Mouse (Mus musculus) embryonic facial prominence, embryonic 11.5 days (tissue): ENCODE measurements around the gene Bcl2l13. TPM values are rescaled to one million over a fixed set of nuclear protein-coding genes. Genes with fewer than 3 reads are reported as not detected.

Experiments
- ATAC-seq: fragments of 200-750 bp; cut with Nextera tagmentation; replicated peaks from 2 replicates; pipeline ENCODE4 v1.8.0; 2017; ENCODE audit warnings: low read depth; ENCODE audit not compliant: insufficient number of reproducible peaks, low FRiP score, low TSS enrichment
- DNase-seq: peaks from one replicate; pipeline ENCODE4 v3.0.0-alpha.2; 2015; ENCODE audit warnings: low spot score
- H3K27ac ChIP-seq: fragments of 300-500 bp; sonication (generic); replicated peaks from 2 replicates; pipeline ENCODE4 v1.5.1; 2014; ENCODE audit warnings: mild to moderate bottlenecking, low read depth, low read length, control low read depth
- H3K27me3 ChIP-seq: fragments of 300-500 bp; sonication (generic); 2 replicates; pipeline ENCODE4 v1.6.1; 2014; ENCODE audit warnings: mild to moderate bottlenecking, low read length, moderate library complexity, mixed read lengths; ENCODE audit not compliant: control insufficient read depth, insufficient read depth
- H3K36me3 ChIP-seq: fragments of 300-500 bp; sonication (generic); replicated peaks from 2 replicates; pipeline ENCODE4 v1.6.1; 2014; ENCODE audit warnings: low read depth, mild to moderate bottlenecking, low read length, moderate library complexity, mixed read lengths; ENCODE audit not compliant: control insufficient read depth, insufficient read depth
- H3K4me1 ChIP-seq: fragments of 300-500 bp; sonication (generic); 2 replicates; pipeline ENCODE4 v1.6.1; 2014; ENCODE audit warnings: low read length, mixed read lengths; ENCODE audit not compliant: control insufficient read depth, insufficient read depth
- H3K4me2 ChIP-seq: fragments of 300-500 bp; sonication (generic); 2 replicates; pipeline ENCODE4 v1.6.1; 2014; ENCODE audit warnings: low read depth, mild to moderate bottlenecking, control low read depth, low read length, moderate library complexity
- H3K4me3 ChIP-seq: fragments of 300-500 bp; sonication (generic); 2 replicates; pipeline ENCODE4 v1.5.1; 2014; ENCODE audit warnings: low read depth, low read length, control low read depth
- H3K9ac ChIP-seq: fragments of 300-500 bp; sonication (generic); replicated peaks from 2 replicates; pipeline ENCODE4 v1.6.1; 2014; ENCODE audit warnings: mild to moderate bottlenecking, control low read depth, low read length
- H3K9me3 ChIP-seq: fragments of 300-500 bp; sonication (generic); replicated peaks from 2 replicates; pipeline ENCODE4 v1.6.1; 2016; ENCODE audit warnings: mild to moderate bottlenecking, low read length, inconsistent platforms, mixed read lengths; ENCODE audit not compliant: control insufficient read depth
- WGBS: fragments of 180-500 bp; shearing (Covaris S2); extraction: QIAGEN DNeasy Blood & Tissue Kit; methylation state at CpG from one replicate; pipeline ENCODE4 v1.1.7; 2014; 5-methylcytosine and 5-hydroxymethylcytosine counted together
- polyA plus RNA-seq: library from polyadenylated mRNA; unstranded; fragments of >200 nt; fragmentation: Nextera tagmentation; extraction: Ambion mirVana; gene quantifications from 2 replicates; pipeline ENCODE4 v1.2.1, GENCODE M21; 2014

Bcl2l13 gene
- polyA plus RNA-seq, 1 experiment from 2014 or later = 40.1 TPM

- Histone ChIP-seq H3K36me3 (no peaks in the 10 kb centered on the region; the same call in 1 of the 2 replicates), H3K4me1 (no peaks in the 10 kb centered on the region), H3K9ac (no peak overlapping the region), H3K9me3 (no peaks in the 10 kb centered on the region), H3K27ac (no peak overlapping the region), H3K4me2 (no peak overlapping the region), H3K27me3 (no peaks in the 10 kb centered on the region), H3K4me3 (no peak overlapping the region)
- DNase-seq = no peak
- WGBS = 91% methylated on average over 6 of the region's 6 CpGs
- no peak for ATAC-seq
Measured at GRCm38 (mm10) chr6:120930450-120931306, 94.7 kb downstream of the Bcl2l13 start.

- H3K4me2 ChIP-seq = no peak overlapping the region
- no peak overlapping the region for H3K27ac ChIP-seq
- H3K36me3 ChIP-seq = no peaks in the 10 kb centered on the region; the same call in 1 of the 2 replicates
- WGBS = 89% methylated on average over 12 of the region's 12 CpGs
- H3K4me3 ChIP-seq = no peak overlapping the region
- no peak overlapping the region for H3K9ac ChIP-seq
- H3K27me3 ChIP-seq = no peaks in the 10 kb centered on the region
- no peak for ATAC-seq
- H3K4me1 ChIP-seq = no peaks in the 10 kb centered on the region
- DNase-seq = no peak
- no peaks in the 10 kb centered on the region for H3K9me3 ChIP-seq
Measured at GRCm38 (mm10) chr6:120932597-120932996, 96.6 kb downstream of the Bcl2l13 start.

DNA sequence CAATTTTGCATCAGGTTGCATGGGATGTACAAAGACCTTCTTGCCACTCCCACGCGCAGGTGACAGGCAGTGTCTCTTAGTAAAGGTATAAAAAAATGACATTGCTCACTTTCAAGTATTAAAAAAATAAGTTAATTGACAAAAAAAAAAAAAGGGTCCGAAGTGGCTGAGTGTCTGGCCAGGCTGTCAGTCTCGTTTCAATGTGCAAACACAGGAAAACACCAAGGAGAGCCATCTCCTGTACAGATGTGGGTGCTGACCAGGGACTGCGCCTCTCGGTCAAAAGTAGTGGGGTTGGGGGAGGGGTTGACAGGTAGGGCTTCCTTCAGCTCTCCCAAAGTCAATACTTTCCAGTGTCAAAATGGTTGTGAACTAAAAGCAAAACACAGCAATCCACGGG is 97.7 kb downstream of the Bcl2l13 start:
- DNase-seq (no peak), ATAC-seq (no peak)
- H3K27me3 ChIP-seq = no peaks in the 10 kb centered on the region
- WGBS = 93% methylated on average over 7 of the region's 7 CpGs
- H3K36me3 ChIP-seq = no peaks in the 10 kb centered on the region; the same call in 1 of the 2 replicates
- no peak overlapping the region for H3K27ac ChIP-seq
- H3K9me3 ChIP-seq = no peaks in the 10 kb centered on the region
- H3K9ac ChIP-seq = no peak overlapping the region
- H3K4me2 ChIP-seq = no peak overlapping the region
- no peak overlapping the region for H3K4me3 ChIP-seq
- H3K4me1 ChIP-seq = no peaks in the 10 kb centered on the region

DNA sequence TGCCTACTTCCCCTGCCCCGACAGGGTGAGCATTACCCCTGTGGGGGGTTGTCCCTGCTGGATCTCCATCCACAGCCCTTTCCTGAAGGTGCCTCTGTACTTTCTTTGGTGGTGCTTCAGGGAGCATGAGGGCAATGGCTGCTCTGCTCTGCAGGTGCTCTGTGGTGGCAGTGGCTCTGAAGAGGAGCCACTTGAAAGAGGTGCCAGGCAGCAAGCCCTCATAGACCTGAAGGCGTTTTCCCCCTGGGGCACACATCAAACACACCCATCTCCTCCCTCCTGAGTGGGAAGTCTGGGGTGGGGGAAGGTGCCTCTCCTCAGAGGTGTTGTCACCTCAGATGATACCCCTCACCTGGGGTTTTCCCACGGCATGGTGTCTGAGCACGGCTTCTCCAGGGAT is 98.2 kb downstream of the Bcl2l13 start:
- 82% methylated on average over 4 of the region's 4 CpGs for WGBS
- H3K9me3 ChIP-seq = no peaks in the 10 kb centered on the region
- no peak overlapping the region for H3K4me3 ChIP-seq
- H3K9ac ChIP-seq = no peak overlapping the region
- DNase-seq (no peak), ATAC-seq (no peak)
- H3K4me2 ChIP-seq = no peak overlapping the region
- no peak overlapping the region for H3K27ac ChIP-seq
- no peaks in the 10 kb centered on the region; the same call in 1 of the 2 replicates for H3K36me3 ChIP-seq
- no peaks in the 10 kb centered on the region for H3K27me3 ChIP-seq
- H3K4me1 ChIP-seq = no peaks in the 10 kb centered on the region

GRCm38 (mm10) chr6:120937104-120937617 is 101.1 kb downstream of the Bcl2l13 start:
- no peaks in the 10 kb centered on the region; the same call in 1 of the 2 replicates for H3K36me3 ChIP-seq
- 84% methylated on average over 16 of the region's 16 CpGs for WGBS

DNA sequence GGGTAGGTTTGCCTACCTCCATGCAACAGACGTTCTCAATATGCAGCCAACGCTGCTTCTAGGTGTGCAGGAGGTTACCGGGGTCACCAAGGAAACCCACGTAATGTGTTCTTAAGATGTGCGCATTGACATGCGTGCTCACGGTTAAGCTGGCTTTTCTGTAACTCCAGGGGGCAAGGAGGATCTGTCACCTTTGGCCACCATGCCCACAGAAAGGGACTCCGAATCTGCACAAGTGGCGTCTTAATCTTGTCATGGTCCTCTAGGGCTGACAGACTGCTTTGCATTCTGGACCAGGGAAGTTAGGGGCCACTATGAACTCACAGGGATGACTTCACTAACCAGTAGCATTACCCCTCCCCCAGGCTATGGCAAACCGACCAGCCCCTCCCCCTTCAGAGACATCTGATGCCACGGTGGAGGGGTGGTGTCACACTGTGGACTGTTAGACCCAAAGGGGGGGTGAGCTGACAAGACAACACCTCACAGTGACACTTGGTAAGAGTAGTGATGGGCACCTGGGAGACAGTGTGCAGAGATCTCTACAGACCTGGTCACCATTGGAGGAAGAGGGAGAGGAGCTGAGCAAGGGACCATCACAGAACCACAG is 102.1 kb downstream of the Bcl2l13 start:
- Histone ChIP-seq H3K9ac (no peak overlapping the region), H3K4me2 (no peak overlapping the region), H3K27me3 (no peaks in the 10 kb centered on the region), H3K9me3 (no peaks in the 10 kb centered on the region), H3K36me3 (no peaks in the 10 kb centered on the region), H3K4me1 (no peaks in the 10 kb centered on the region), H3K4me3 (no peak overlapping the region), H3K27ac (no peak overlapping the region)
- ATAC-seq = no peak
- WGBS = 80% methylated on average over 11 of the region's 11 CpGs
- DNase-seq = no peak

More at GRCm38 (mm10) chr6:120937104-120937617, 101.1 kb downstream of the Bcl2l13 start:
- no peak for DNase-seq
- no peak overlapping the region for H3K4me3 ChIP-seq
- no peaks in the 10 kb centered on the region for H3K4me1 ChIP-seq
- no peaks in the 10 kb centered on the region for H3K9me3 ChIP-seq
- no peak overlapping the region for H3K27ac ChIP-seq
- no peak for ATAC-seq
- no peak overlapping the region for H3K4me2 ChIP-seq
- no peak overlapping the region for H3K9ac ChIP-seq
- no peaks in the 10 kb centered on the region for H3K27me3 ChIP-seq

- Histone ChIP-seq H3K4me3 (no peak overlapping the region), H3K36me3 (no peaks in the 10 kb centered on the region), H3K4me2 (no peak overlapping the region), H3K9ac (no peak overlapping the region), H3K27me3 (no peaks in the 10 kb centered on the region), H3K9me3 (no peaks in the 10 kb centered on the region), H3K27ac (no peak overlapping the region), H3K4me1 (no peaks in the 10 kb centered on the region)
- 90% methylated on average over 12 of the region's 12 CpGs for WGBS
- ATAC-seq = no peak
- DNase-seq = no peak
Measured at GRCm38 (mm10) chr6:120938763-120939450, 102.9 kb downstream of the Bcl2l13 start.
